Mouse (Mus musculus) kidney, adult 9 months (tissue): ENCODE measurements around the gene Rnf2.

ENCODE experiments used
- DNase-seq: peaks from one replicate; pipeline ENCODE4 v3.0.0; 2022

The Rnf2 gene

DNA sequence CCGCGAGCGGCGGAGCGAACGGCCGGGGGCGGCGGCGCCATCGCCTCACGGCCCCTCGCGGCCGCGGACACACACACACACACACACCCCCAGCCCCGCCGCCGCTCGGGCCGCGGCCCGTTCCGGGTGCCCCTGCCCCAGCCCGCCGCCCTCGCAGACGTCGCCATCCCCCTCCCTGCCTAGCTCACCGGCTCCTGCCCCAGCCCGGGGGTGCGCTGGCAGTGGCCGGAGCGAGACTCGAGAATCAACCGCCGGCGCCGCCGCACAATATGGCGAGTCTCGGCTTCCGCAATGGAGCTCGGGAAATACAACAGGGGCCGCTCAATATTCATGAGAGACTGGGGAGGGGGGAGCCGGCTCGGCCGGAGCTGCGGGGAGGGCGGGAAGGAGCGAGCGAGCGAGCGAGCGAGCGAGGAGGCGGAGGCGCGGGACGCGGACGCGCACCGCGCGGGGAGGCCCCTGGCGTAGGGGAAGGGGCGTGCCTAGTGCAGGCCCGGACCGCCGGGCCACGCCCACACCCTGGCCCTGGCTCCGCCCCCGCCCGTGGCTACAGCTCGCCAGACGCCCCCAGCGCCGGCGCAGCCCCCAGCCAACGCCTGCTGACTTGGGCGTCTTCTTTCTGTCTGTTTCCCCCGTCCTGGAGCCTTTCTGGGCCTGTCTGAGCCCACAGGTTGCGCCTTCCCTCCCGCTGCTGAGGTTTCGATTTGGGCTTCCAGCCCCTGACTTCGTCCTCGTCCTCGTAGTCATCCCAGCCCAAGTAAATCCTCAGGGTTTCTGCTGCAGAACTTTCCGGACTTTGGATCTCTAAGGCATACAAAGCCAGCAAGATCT, at the start of gene Rnf2:
Gene Rnf2, minus strand, starts transcription at position 425 of the 831 bp plus-strand sequence.
- peak; percentile 92 for DNase-seq

DNA sequence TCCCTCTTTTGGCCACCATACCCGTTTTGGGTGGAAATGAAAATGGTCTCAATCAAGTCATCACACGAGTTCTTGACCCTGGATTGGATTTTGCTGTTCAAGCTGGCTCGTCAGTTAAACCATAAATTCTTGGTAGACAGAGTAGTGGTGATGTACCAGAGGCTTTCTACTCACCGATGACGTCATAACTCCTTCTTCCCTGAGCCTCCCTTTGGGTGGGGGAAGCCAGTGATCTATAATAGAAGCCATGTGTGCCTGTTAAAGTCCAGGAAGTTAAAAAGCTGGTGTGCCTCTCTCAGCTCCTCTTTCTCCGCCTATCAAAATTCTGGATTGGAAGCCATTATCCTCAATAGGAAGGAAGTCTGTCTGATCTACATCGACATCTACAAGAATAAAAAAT, 49.0 kb upstream of the Rnf2 start:
- no peak for DNase-seq

DNA sequence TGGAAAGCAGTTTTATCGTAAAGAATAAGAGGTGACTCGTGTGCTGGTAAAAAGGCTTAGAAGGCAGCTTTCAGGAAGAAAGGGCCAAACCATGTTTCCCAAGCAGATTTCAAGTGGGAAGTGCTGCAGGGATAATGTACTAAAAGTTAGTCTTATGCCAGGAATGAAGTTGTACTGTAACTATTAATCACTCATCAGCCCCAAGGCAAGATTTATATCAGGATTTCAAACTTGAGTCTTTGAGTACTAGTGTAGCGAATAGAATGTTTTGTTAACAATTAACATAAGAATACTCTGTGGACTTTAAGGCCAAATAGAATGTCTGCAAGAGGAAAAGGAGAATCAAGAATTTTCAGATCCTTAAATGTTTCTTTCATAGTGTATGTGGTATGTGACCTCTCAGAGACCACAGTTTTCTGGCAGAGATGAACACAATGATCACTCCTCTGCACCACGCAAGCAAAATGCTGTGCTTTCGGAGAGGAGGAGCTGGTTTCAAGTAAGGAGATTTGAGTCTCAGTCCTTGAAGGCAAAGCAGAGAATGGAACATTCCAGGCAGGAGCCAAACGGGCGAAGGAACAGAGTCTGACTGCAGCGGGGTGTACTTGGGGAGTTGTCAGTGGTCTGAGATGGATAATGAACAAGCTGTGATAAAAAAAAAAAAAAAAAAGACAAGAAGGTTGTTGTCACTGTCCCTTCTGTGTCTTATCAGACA, 48.3 kb upstream of the Rnf2 start:
- peak; percentile 74 for DNase-seq

- DNase-seq, result no peak
These were observed 44.8 kb upstream of the Rnf2 start for GRCm38 (mm10) chr1:151545571-151545970.

DNA sequence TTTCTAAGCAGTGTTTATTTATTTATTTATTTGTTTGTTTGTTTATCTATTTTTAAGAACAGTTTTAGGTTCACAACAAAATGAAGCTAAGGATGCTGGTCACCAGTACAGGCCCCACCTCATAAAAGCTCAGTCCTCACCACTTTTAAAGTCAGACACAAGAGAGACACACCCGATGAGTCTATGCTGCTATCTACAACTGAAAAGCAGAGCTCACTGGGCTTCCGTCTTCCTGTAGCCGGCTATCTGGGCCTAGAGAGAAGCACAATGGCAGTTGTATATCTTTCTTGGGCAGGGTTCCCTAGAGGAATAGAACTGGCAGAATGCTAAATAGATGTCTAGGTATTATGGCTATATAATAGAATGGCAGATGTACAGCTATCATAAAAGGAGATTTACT, 43.8 kb upstream of the Rnf2 start:
- DNase-seq, result no peak

DNA sequence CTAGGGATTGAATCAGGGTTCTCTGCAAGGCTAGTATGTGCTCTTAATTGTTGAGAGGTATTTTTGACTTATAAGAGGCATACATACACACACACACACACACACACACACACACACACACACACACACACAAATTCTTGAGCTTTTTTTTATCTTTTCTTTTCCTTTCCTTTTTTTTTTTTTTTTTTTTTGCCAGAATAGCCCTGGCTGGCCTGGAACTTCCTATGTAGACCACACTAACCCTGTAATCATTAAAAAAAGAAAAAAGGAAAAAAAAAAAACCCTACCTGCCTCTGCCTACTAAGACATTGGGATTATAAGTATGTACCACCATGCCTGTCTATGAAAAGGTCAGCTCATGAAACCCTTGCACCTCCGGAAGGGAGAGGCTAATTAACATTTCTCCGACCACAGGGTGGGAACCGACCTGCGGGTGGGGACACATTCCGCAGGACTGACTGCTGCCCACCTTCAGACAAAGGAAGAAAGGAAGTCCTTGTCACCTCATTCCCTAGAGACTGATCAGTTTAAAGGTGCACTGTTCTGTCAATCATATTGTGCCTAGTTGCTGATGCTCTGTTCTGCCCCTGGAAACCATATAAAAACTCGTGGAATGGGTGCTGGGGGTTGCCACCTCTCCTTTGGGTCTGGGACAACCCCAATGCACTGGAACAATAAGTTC, 43.2 kb upstream of the Rnf2 start:
- no peak for DNase-seq

GRCm38 (mm10) chr1:151526701-151527100, 25.9 kb upstream of the Rnf2 start:
- DNase-seq, result no peak

DNA sequence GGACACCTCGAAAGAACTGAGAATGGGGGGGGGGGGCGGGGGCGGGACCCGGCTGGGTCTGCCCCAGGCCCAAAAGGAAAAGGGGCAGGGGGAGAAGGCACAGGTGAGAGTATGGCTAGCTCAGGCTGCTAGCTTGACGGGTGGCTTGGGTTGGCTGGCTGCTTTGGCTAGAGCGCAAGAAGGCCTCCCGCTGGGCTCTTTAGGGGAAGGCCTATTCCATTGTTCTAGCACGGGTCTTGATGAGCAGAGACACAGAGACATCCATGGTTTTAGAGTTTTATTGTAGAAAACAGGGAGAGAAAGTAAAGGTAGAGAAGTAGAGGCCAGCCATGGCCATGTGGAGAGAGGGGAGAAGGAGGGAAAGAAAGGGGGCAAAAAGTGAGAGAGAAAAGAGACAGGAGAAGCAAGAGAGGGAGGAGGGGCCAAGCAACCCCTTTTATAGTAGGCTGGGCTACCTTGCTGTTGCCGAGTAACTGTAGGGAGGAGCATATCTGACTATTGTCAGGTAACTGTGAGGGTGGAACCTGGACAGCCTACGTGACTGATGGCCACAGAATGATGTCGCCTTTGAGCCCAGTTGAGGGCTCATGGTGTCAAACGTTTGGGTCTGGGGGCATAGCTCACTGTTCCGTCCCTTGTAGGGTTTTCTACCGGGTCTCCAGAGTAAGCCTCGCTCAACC, 17.0 kb upstream of the Rnf2 start:
- DNase-seq, result no peak

DNA sequence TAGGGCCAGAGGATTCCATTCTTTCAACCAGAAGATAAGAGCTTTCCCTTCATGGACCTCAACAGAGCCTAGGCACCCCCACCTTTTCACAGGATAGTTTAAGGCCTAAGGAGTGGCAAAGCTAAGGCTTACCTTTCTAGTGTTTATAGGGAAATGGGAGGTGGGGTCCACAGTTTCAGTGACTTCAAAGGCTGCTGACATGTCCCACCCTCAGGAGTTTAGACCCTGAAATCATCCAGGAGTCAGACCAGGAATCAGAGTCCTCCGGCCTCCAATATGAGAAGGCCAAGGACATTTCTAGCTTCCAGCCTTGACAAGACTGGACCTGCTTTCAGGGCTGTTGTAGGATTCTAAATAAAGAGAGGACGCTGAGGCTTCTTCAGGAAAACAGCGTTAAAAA, 16.1 kb upstream of the Rnf2 start:
- no peak for DNase-seq

GRCm38 (mm10) chr1:151515733-151516132, 15.0 kb upstream of the Rnf2 start:
- no peak for DNase-seq

DNA sequence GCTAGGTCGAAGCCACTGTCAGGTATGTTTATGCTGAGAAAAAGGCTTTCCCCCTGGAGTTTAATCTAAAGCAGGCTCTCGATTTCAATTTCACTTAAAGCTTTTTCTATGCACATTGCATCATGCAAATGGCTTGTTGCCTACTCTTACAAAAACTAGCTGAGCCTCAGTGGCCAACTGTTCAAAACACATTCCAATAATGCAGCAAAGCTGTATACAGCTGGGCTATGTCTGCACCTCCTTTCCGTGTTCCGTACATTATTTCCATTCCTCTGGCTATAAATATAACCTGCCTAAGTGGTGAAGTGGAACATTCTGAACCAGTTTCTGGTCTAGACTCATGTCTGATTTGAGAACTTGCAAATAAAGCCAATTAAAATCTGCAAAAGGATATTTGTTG, 13.4 kb upstream of the Rnf2 start:
- no peak for DNase-seq

- no peak for DNase-seq
These were observed 10.1 kb upstream of the Rnf2 start for GRCm38 (mm10) chr1:151510811-151511210.

- DNase-seq, result peak; percentile 54
These were observed 797 bp downstream of the Rnf2 start for GRCm38 (mm10) chr1:151499815-151500501.

DNA sequence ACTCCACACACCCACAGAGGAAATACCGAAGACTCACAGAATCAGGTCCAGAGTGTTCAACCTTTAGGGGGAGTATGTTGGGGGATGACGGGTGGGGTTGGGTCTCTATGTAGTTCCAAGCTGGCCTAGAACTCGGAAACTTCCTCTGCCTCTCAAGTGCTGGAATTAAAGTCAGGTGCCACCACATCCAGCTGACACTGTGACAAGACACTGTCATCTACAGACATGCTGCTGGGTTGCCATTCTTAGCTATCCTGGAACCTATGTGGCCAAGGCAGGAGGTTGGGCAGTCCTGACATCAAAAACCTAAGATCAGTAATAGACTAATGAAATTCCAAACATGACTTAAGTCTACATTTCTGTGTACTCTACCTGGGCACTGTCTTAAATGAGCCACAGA, 2.4 kb downstream of the Rnf2 start:
- DNase-seq, result no peak

DNA sequence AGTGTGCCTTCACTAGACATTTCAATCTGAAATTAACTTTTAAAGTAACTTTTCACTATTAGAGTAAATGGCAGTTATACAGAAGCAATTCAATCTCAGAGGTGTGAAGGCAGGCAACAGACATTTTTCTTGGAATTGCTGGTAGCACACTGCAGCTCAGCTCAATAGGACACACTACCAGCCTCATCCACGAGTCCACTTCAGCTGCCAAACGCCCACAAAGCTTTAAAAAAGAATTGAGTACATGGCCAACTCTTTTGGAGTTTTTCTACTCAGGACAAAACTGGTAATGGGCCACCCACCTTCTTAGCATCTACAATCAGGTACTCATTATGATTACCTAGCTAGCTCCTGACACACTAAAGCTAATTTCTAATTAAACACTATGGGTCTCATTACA, 2.8 kb downstream of the Rnf2 start:
- no peak for DNase-seq

- DNase-seq, result peak; percentile 53
These were observed 3.7 kb downstream of the Rnf2 start for GRCm38 (mm10) chr1:151497028-151497427.

DNA sequence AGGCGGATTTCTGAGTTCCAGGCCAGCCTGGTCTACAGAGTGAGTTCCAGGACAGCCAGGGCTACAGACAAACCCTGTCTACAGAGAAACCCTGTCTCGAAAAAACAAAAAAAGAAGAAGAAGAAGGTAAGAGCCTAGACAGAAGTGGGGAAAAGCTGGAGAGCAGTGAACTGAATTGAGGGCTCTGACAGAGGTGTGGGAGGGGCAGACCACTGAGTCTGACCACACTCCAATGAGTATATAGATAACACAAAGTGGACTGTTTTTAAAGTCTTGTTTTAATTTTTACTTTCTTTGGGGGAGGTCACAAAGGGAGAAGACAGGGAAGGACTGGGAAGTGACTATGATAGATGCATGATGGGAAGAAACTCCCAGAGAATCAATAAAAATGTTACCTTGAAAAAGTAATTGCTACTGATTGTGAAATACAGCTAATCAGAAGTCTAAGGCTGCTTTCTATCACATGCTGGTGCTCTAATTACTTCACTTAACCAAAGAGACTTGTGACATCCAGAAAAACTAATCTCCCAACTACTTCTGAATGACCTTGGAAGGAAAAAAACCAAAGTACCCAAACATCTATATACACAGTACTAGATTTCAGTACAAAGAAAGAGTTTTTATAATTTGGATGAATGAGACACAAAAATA, 5.0 kb downstream of the Rnf2 start:
- DNase-seq, result no peak

GRCm38 (mm10) chr1:151494711-151495110, 6.0 kb downstream of the Rnf2 start:
- DNase-seq, result no peak

DNA sequence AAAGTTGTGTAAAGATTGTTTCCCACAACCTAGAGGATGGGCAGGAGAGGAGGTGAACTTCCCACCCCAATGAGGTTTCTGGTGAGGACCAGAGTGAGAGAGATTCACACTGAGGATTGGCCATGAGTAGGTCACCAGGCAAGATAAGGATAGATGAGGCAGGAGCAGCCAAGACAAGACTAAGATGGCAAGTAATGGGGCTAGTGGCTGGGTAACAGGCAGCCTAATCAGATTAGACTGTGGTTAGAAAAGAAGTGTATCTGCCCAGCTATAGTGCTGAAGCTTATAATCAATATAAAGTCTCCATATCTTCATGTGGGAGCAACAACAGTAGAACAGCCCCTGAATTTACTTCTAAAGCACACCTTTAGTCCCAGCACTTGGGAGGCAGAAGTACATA, 6.9 kb downstream of the Rnf2 start:
- DNase-seq, result no peak

GRCm38 (mm10) chr1:151492419-151492818, 8.3 kb downstream of the Rnf2 start:
- peak; percentile 37 for DNase-seq

DNA sequence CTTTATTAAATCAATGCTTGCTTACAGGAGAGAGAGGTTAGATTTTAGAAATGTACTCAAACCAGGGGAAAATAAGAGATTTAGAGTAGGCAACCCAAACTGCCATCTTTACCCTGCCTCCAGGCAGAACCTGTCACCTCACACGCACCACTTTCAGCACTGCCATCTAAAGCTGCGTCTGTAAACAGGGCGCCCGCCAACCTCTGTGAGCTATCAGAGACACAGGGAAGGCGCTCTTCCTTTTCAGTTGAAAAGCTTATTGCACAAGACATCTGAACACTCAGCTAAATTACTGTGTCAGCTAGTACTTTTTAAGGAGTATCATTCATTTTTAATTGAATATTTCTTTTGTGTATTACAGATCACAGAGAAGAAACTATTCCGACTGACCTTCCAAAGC, 10.9 kb downstream of the Rnf2 start:
- no peak for DNase-seq

DNA sequence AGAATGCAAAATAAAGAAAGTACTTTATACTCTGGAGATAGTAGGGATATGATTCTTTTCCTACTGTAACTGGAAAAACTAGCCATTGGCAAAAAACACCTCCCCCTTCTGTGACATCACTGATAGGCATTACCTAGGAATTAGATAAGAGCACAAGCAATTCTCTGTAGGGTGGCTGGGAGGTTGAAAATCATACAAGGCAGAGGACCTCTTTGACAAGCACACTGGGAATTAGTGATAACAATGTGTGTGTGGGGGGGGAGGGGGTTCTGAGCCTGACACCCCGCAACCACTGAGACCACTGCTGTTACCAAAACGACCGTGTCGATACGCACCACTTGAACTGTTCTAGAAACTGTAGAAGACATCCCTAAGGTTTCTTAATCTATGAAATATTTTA, 16.0 kb downstream of the Rnf2 start:
- no peak for DNase-seq
